Mouse (Mus musculus) right cerebral cortex, adult 2 months (tissue): ENCODE results near the gene Gm10665.
"Not testable (repeated sequence)": the region's sequence is repeated elsewhere in the genome, so short reads cannot be mapped to it uniquely, and the experiment has no call there.

Source experiments
- DNase-seq, 2 experiments: peaks; one replicate each; pipeline ENCODE4 v3.0.0; 2021 to 2022; ENCODE audit warnings: low spot score in 2 of 2

Gene Gm10665

GRCm38 (mm10) chr7:22463975-22464374 lies at the start of gene Gm10665:
TSS of gene Gm10665 (minus strand) at chr7:22464075.
- not testable (repeated sequence) for DNase-seq

DNA sequence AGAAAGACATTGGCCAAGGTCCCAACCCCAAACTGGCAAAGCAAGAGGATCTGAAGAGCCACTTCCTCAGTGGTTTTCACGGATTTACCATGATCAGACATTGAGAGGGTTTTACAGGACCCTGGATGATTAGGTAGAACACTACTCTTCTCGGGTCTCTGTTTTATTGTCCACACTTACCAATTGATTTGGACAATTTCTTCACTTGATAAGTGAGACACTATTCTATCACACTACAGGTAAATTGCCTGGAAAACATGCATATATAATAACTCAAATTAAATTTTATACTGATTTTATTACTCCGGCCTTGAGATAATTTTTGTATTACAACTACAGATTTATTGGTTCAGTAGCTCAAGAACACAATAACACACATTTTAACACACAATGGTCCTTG lies 35.7 kb upstream of the Gm10665 start, which contains the start of gene Vmn1r151:
Gene Vmn1r151, minus strand, starts transcription at position 101 of the 400 bp plus-strand sequence.
- DNase-seq, result not testable (repeated sequence)

GRCm38 (mm10) chr7:22438129-22438528 lies 25.7 kb downstream of the Gm10665 start, which contains the start of gene Vmn1r149:
TSS of gene Vmn1r149 (minus strand) at chr7:22438229.
- not testable (repeated sequence) for DNase-seq

DNA sequence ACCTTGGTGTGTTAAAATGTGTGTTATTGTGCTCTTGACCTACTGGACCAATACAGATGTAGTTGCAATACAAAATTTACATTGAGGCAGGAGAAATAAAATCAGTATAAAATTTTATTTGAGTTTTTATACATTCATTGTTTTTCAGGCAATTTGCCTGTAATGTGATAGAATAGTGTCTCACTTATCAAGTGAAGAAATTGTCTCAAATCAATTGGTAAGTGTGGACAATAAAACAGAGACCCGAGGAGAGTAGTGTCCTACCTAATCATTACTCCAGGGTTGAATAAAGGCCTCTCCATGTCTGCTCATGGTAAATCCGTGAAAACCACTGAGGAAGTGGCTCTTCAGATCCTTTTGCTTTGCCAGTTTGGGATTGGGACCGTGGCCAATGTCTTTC lies 50.6 kb downstream of the Gm10665 start, which contains the start of gene Vmn1r148:
Gene Vmn1r148, plus strand, starts transcription at position 301 of the 400 bp plus-strand sequence.
- not testable (repeated sequence) for DNase-seq
